Mouse (Mus musculus): ENCODE data around the gene Gm5475. TPM values are rescaled to one million over a fixed set of nuclear protein-coding genes. Genes with fewer than 3 reads are reported as not detected.

Gm5475 gene
- polyA plus RNA-seq, 1 experiment from 2014 or later: not detected

DNA sequence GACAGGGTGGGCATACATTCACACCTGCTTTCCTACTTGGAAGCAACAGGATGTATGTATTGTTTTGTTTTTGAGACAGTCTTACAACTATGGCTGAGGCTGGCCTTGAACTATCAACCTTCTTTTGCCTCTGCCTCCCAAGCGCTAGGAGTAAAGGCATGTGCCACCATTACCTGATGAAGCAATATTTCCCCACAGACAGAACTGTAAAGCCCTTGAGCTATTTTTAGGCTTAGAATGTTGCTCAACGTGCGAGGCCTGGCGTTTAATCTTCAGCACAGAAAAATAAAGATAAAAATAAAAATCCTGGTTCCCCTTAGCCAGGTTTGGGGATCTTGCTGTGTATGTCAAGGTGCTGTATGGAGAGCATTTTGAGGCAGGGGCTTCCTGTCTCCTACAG lies 14.2 kb downstream of the Gm5475 start:
- Histone ChIP-seq H3K4me1 (replicated peaks) (no peaks in the 10 kb centered on the region; the same call in 1 of the 2 replicates), H3K9me3 (no peaks in the 10 kb centered on the region), H3K27me3 (ENCODE audit: insufficient read depth, poor library complexity, severe bottlenecking) (no peaks in the 10 kb centered on the region), H3K27ac (no peak overlapping the region), H3K36me3 (no peaks in the 10 kb centered on the region), H3K4me3 (no peak overlapping the region)
- 93% methylated on average over 4 of the region's 4 CpGs for WGBS
- DNase-seq (ENCODE audit: low spot score): no peak

DNA sequence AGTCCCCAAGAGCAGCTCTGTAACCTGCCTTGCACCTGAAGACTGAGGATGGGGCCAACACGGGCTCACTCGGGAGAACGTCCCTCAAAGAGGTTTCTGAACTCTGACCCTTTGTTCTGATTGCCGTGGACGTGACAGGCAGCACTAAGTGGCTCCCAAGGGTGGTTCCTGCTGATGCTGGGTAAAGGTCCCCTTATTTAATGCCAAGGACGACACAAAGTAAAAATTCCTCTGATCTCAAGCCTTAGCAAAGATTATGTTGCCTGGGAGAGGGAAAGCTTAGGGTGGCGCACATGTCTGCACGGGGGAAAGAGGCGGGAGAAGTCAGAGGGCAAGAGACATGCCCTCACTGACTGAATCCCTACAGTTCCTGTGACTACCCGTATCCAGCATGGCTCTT lies 14.6 kb downstream of the Gm5475 start:
- no peak overlapping the region for H3K4me3 ChIP-seq
- DNase-seq (ENCODE audit: low spot score): no peak
- WGBS: 66% methylated on average over 10 of the region's 10 CpGs
- no peak overlapping the region for H3K27ac ChIP-seq
- H3K4me1 ChIP-seq (replicated peaks): no peaks in the 10 kb centered on the region; the same call in 1 of the 2 replicates
- no peaks in the 10 kb centered on the region for H3K27me3 ChIP-seq (ENCODE audit: insufficient read depth, poor library complexity, severe bottlenecking)
- H3K36me3 ChIP-seq: no peaks in the 10 kb centered on the region
- H3K9me3 ChIP-seq: no peaks in the 10 kb centered on the region

DNA sequence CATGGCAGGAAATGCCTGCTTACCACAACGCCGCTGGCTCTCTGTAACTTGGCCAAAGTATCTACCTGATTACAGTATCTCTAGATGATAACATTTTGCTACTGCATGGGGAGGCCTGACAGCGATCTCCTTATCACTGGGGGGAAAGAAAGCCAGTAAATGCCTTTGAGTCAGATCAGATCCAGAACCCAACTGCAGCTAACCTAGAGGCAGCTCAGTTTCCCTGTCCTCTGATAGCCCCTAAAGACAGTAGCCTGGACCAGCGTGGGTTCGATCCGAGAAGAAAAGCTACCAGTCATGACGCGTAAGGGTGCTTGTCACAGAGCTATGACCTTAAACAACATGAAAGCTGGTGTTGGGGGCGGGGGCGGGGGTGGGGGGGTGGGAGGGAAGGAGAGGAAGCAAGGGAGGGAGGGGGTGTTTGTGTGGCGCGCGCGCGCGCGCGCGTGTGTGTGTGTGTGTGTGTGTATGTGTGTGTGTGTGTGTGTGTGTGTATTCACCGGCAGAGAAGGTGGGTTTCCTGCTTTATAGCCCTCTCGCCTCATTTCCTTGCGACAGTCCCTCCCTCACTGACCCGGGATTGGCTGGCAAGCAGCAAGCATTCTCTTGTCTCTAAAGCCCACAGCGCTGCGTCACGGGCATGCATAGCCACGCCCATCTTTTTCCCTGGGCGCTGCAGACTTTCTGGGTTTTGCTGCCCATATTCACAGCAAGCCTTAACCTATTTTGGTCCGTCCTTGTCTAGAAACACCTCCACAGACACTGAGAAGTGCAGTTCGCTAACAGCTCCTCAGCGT lies 21.4 kb downstream of the Gm5475 start:
- Histone ChIP-seq H3K4me1 (replicated peaks) (peaks cover 15% of the 10 kb centered on the region), H3K4me3 (peak overlapping the region; percentile 57), H3K27ac (peak overlapping the region; percentile 80), H3K27me3 (ENCODE audit: insufficient read depth, poor library complexity, severe bottlenecking) (no peaks in the 10 kb centered on the region), H3K36me3 (no peaks in the 10 kb centered on the region), H3K9me3 (no peaks in the 10 kb centered on the region)
- peak; percentile 87 for DNase-seq (ENCODE audit: low spot score)
- WGBS: 7% methylated on average over 30 of the region's 31 CpGs

DNA sequence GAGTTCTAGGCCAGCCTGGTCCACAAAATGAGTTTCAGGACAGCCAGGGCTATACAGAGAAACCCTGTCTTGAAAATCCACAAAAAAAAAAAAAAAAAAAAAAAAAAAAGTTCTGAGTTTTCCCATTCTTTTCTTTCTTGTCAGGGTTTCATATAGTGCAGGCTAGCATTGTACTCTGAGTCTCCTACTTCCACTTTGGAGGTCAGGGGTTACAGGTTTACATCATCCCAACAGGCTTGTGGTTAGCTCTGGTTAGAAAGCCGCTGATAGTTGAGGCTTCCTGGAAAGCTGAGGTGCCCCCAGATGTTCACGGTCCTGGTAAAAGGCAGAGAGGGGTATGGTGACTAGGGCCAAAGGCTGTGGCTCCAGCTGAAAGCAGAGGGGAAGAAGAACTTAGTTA lies 24.9 kb downstream of the Gm5475 start:
- no peak for DNase-seq (ENCODE audit: low spot score)
- Histone ChIP-seq H3K9me3 (no peaks in the 10 kb centered on the region), H3K27me3 (ENCODE audit: insufficient read depth, poor library complexity, severe bottlenecking) (no peaks in the 10 kb centered on the region), H3K36me3 (no peaks in the 10 kb centered on the region), H3K27ac (no peak overlapping the region), H3K4me3 (no peak overlapping the region), H3K4me1 (replicated peaks) (peaks cover 15% of the 10 kb centered on the region)
- 82% methylated on average over 2 of the region's 2 CpGs for WGBS

DNA sequence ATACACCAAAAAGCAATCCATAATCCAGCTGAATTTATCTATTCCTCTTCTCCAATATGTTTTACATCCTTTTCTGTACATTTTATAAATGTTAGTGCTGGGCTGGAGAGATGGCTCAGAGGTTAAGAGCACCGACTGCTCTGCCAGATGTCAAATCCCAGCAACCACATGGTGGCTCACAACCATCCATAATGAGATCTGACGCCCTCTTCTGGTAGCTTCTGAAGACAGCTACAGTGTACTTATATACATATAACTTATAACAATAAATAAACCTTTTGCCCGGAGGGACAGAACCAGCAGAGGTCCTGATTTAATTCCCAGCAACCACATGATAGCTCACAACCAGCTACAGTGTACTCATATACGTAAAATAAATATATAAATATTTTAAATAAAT lies 26.6 kb downstream of the Gm5475 start:
- 76% methylated on average over 4 of the region's 4 CpGs for WGBS
- no peak for DNase-seq (ENCODE audit: low spot score)
- no peak overlapping the region for H3K27ac ChIP-seq
- no peak overlapping the region for H3K4me3 ChIP-seq
- H3K9me3 ChIP-seq: no peaks in the 10 kb centered on the region
- no peaks in the 10 kb centered on the region for H3K27me3 ChIP-seq (ENCODE audit: insufficient read depth, poor library complexity, severe bottlenecking)
- H3K36me3 ChIP-seq: no peaks in the 10 kb centered on the region
- H3K4me1 ChIP-seq (replicated peaks): peaks cover 8% of the 10 kb centered on the region

DNA sequence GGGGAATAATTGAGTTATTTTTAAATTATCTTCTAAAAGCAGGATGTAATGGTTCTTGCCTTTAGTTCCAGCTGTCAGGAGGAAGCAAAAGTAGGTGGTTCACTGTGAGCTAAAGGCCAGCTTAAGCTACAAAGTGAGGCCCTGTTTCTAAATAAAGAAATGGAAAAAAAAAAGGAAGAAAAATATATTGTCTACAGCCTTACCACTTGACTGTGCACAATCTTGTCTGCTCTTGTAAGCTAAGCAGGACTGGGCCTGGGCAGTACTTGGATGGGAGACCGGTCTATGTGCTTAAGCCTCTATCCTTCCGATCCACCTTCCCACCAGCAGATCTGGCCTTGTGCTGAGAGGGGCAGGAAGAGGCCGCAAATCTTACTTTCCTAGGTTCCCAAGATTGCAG lies 27.5 kb downstream of the Gm5475 start:
- 98% methylated on average over 3 of the region's 3 CpGs for WGBS

DNA sequence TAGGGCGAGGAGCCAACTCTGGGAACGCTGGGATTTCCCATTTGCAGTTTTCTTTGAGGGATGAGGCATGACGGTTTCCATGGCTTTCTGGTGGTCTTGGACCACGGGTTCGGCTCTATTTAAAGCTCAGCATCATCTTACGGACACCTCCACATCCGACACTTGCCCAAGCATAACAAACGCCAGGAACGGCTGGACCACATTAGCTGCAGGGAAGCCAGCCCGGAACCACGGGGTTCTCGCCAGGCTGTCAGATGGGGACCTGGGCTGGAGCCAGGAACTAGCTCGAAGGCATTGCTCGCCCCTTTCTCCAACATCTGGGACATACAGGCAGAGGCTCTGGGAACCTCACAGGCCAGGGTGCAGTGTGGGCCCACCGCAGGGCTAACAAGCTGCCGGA lies 29.3 kb downstream of the Gm5475 start:
- H3K4me3 ChIP-seq: no peak overlapping the region
- no peak overlapping the region for H3K27ac ChIP-seq
- H3K9me3 ChIP-seq: no peaks in the 10 kb centered on the region
- WGBS: 77% methylated on average over 16 of the region's 16 CpGs
- no peaks in the 10 kb centered on the region for H3K36me3 ChIP-seq
- H3K27me3 ChIP-seq (ENCODE audit: insufficient read depth, poor library complexity, severe bottlenecking): no peaks in the 10 kb centered on the region
- no peaks in the 10 kb centered on the region for H3K4me1 ChIP-seq (replicated peaks)
- no peak for DNase-seq (ENCODE audit: low spot score)

More for the DNA sequence above, 27.5 kb downstream of the Gm5475 start:
- Histone ChIP-seq H3K27ac (no peak overlapping the region), H3K36me3 (no peaks in the 10 kb centered on the region), H3K4me3 (no peak overlapping the region), H3K27me3 (ENCODE audit: insufficient read depth, poor library complexity, severe bottlenecking) (no peaks in the 10 kb centered on the region), H3K9me3 (no peaks in the 10 kb centered on the region), H3K4me1 (replicated peaks) (no peaks in the 10 kb centered on the region)
- no peak for DNase-seq (ENCODE audit: low spot score)

DNA sequence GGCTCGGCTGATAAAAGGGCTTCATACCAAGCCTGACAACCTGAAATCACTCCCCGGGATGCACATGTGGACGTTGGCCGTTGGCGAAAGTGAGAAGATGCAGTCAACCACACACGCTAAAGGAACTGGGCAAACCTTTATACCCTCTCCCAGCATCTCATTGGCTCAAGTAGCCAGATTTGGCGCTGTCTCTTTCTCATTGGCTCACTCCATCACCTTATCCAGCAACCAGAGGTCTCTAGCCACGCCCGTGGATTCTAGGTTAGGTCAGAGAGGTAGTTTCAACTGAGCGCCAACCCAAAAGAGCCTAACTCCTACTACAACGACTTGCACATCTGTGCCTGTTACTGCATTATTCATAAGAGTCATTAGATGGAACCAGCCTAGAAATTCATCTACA lies 30.5 kb downstream of the Gm5475 start:
- no peaks in the 10 kb centered on the region for H3K4me1 ChIP-seq (replicated peaks)
- H3K36me3 ChIP-seq: no peaks in the 10 kb centered on the region
- H3K4me3 ChIP-seq: no peak overlapping the region
- no peak overlapping the region for H3K27ac ChIP-seq
- no peaks in the 10 kb centered on the region for H3K9me3 ChIP-seq
- H3K27me3 ChIP-seq (ENCODE audit: insufficient read depth, poor library complexity, severe bottlenecking): no peaks in the 10 kb centered on the region
- DNase-seq (ENCODE audit: low spot score): no peak
- WGBS: 82% methylated on average over 11 of the region's 11 CpGs

DNA sequence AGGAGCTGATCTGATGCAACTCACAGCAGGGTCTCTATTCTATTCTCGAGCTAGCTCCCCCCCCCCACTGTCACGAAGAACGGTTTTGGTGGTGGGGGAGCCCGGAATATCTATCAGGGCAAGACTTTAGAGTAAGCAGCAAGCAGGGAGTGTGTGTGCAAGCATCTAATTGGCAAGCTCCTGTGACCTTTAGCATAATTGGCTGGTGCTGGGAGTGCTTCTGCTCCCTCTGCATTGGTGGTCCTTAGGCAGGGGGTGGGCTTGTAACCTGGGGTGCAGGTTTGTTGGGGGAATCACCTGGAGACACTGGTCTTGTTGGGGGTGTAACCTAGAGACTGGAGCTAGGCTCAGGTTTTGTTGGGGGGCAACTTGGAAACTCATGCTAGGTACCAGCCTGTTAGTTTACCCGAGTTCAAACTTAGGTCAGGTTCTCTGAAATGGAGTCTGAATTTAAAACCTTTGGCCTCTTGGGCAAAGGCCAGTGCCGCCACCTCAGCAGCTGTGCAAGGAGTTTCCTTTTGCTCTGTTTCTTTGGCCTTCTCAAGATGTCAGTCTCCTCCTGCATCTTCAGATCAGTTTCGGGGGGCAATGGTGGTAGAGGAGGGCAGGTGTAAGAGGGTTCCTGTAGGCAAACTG lies 34.5 kb downstream of the Gm5475 start:
- Histone ChIP-seq H3K36me3 (no peaks in the 10 kb centered on the region), H3K27ac (no peak overlapping the region), H3K27me3 (ENCODE audit: insufficient read depth, poor library complexity, severe bottlenecking) (peaks cover 11% of the 10 kb centered on the region; the same call in 1 of the 2 replicates), H3K4me3 (no peak overlapping the region), H3K4me1 (replicated peaks) (0 out of 2 replicates have a peak, but pooled peaks cover 3% of the 10 kb centered on the region), H3K9me3 (no peaks in the 10 kb centered on the region)
- 63% methylated on average over 7 of the region's 7 CpGs for WGBS
- no peak for DNase-seq (ENCODE audit: low spot score)

DNA sequence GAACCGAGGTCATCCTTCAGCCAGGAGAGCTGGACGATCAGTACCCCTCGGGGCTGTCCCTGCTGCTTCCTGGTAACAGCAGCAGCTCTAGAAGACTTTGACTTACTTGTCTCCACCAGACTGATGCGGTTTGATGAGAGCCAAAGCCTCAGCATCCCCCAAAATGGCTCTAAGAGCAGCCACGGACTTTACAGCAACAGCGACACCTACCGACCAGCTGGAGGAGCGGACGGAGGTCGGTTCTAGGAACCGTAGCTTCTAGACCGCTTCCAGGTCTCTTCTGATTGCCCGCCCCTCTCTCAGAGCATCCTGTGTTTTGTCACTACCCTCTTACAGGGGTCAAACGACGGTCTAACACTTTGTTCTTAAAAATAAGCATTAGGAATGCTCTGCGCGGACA lies 35.4 kb downstream of the Gm5475 start:
- WGBS: 9% methylated on average over 17 of the region's 17 CpGs
- peak; percentile 80 for DNase-seq (ENCODE audit: low spot score)

DNA sequence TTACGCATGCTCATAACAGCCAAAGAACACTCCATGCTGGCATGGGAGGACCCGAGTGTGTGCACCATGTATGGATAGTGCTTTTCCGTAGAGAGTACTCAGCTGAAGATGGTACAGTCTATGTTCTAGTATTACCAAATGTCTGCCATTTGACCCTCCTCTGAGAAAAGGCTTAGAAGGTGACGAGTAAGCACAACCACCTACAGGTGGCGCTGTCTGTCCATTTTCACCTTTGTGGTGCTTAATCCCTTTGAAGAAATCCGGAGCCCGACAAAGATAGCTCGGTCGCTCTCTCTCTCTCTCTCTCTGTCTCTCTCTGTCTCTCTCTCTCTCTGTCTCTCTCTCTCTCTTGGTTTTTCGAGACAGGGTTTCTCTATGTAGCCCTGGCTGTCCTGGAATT lies 36.1 kb downstream of the Gm5475 start:
- 50% methylated on average over 10 of the region's 10 CpGs for WGBS
- H3K4me1 ChIP-seq (replicated peaks): 0 out of 2 replicates have a peak, but pooled peaks cover 3% of the 10 kb centered on the region

More for the DNA sequence above, 35.4 kb downstream of the Gm5475 start:
- Histone ChIP-seq H3K4me1 (replicated peaks) (0 out of 2 replicates have a peak, but pooled peaks cover 3% of the 10 kb centered on the region), H3K9me3 (no peaks in the 10 kb centered on the region), H3K4me3 (no peak overlapping the region), H3K36me3 (no peaks in the 10 kb centered on the region), H3K27ac (no peak overlapping the region), H3K27me3 (ENCODE audit: insufficient read depth, poor library complexity, severe bottlenecking) (peaks cover 11% of the 10 kb centered on the region; the same call in 1 of the 2 replicates)

DNA sequence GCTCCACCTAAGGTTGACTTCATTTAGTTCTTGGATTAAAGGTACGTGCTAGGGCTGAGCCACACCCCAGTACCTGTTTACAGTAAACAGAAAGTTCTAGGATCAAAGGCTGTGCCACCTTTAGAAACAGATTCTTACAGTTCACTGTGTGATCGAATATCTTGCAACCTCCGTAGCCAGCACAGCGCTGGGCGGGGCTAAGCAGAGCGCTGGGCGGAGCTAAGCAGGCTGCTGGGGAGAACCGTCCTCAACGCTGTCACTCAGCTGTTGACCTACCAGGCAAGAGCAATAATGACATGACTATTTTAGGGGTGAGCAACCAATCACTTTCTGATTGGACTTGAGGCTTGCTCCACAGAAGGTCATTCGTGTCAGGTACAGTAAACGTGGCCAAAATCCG lies 39.0 kb downstream of the Gm5475 start:
- Histone ChIP-seq H3K27me3 (ENCODE audit: insufficient read depth, poor library complexity, severe bottlenecking) (peaks cover 11% of the 10 kb centered on the region; the same call in 1 of the 2 replicates), H3K9me3 (no peaks in the 10 kb centered on the region), H3K4me3 (peak overlapping the region; percentile 12; the same call in 1 of the 2 replicates)

More for the DNA sequence above, 36.1 kb downstream of the Gm5475 start:
- Histone ChIP-seq H3K36me3 (no peaks in the 10 kb centered on the region), H3K4me3 (no peak overlapping the region), H3K27me3 (ENCODE audit: insufficient read depth, poor library complexity, severe bottlenecking) (peaks cover 11% of the 10 kb centered on the region; the same call in 1 of the 2 replicates), H3K9me3 (no peaks in the 10 kb centered on the region), H3K27ac (no peak overlapping the region)
- peak; percentile 60 for DNase-seq (ENCODE audit: low spot score)

DNA sequence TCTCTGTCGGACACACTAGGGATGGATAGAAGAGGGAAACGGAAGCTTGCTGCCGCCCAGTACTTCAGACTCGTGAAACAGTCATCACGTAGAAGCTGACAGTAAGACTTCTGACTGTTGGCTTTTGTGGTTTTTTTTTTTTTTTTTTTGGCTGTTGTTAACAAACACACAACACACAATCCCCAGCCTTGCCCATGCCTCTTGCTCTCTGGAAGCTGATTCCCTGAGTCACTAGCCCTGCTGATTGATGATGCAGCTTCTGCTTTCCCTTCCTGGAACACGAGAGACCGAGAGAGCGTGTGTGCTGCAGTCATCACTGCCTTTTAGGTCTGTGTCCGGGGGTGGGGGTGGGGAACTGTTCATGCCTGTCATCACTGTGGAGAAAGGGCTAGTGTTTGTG lies 39.7 kb downstream of the Gm5475 start:
- no peak for DNase-seq (ENCODE audit: low spot score)
- peaks cover 11% of the 10 kb centered on the region; the same call in 1 of the 2 replicates for H3K27me3 ChIP-seq (ENCODE audit: insufficient read depth, poor library complexity, severe bottlenecking)
- H3K4me3 ChIP-seq: no peak overlapping the region
- H3K4me1 ChIP-seq (replicated peaks): 0 out of 2 replicates have a peak, but pooled peaks cover 3% of the 10 kb centered on the region
- 81% methylated on average over 9 of the region's 9 CpGs for WGBS
- H3K36me3 ChIP-seq: no peaks in the 10 kb centered on the region
- H3K9me3 ChIP-seq: no peaks in the 10 kb centered on the region
- H3K27ac ChIP-seq: no peak overlapping the region

More for the DNA sequence above, 39.0 kb downstream of the Gm5475 start:
- 10% methylated on average over 12 of the region's 12 CpGs for WGBS
- 0 out of 2 replicates have a peak, but pooled peaks cover 3% of the 10 kb centered on the region for H3K4me1 ChIP-seq (replicated peaks)
- H3K27ac ChIP-seq: no peak overlapping the region
- no peaks in the 10 kb centered on the region for H3K36me3 ChIP-seq
- peak; percentile 25 for DNase-seq (ENCODE audit: low spot score)
